Mouse (Mus musculus): Measurements from ENCODE around the gene Otub2.

- TF ChIP-seq JUND (IDR thresholded peaks at IDR 0.05; ENCODE audit: low read depth, low read length) (no peak), CTCF (IDR thresholded peaks at IDR 0.05 in 2 of 3, conservative IDR thresholded peaks at IDR 0.05 in 1 of 3; ENCODE audit: control insufficient read depth in 1 of 3, insufficient read depth in 1 of 3, low read depth in 2 of 3, low read length in 3 of 3, poor library complexity in 1 of 3, severe bottlenecking in 1 of 3) (0 out of 6 replicates have a peak, but pooled peaks of 1 of the 3 experiments have one; percentile 13), POLR2AphosphoS5 (IDR thresholded peaks at IDR 0.05; ENCODE audit: borderline replicate concordance, low read depth, low read length) (no peak)
Observed at GRCm38 (mm10) chr12:103426710-103427109, 38.2 kb downstream of the Otub2 start.

Measured in MEL (cell line).